ENCODE assay signal across 29 mouse cellular contexts in genomic region chr4:111067330-111067729, GRCm38 (mm10).
"Had no signal": no experiment of that assay in that cellular context is flagged by ENCODE, and none has a peak within 500 bp of the region (broad histone marks: within the 10 kb centered on the region; RNA-seq: fewer than 3 reads in every experiment).

No protein-coding gene starts in this region.

- H3K27me3 ChIP-seq: embryonic facial prominence, embryonic 12.5 days; embryonic facial prominence, embryonic 13.5 days; embryonic facial prominence, embryonic 15.5 days; forebrain, embryonic 12.5 days; forebrain, embryonic 13.5 days; forebrain, embryonic 15.5 days had no signal

- DNase-seq: cerebellum, adult 2 months; cerebellum, adult 8-10 months; cerebellum, adult 9-10 months; cerebellum, adult 9-11 months; cerebellum, postnatal 10 days; cerebellum, postnatal 14 days; cerebellum, postnatal 25 days; cerebellum, postnatal 36 days; embryo, embryonic 11 days; forebrain, postnatal 0 days; gastrocnemius, adult 2 months; gastrocnemius, postnatal 10 days; gastrocnemius, postnatal 14 days; gastrocnemius, postnatal 25 days; gastrocnemius, postnatal 36 days; heart, adult 11 months; heart, adult 18-20 months; heart, adult 2 months had no signal

- H3K4me1 ChIP-seq: embryonic facial prominence, embryonic 10.5 days; embryonic facial prominence, embryonic 12.5 days; embryonic facial prominence, embryonic 13.5 days; embryonic facial prominence, embryonic 15.5 days; forebrain, embryonic 10.5 days; forebrain, embryonic 12.5 days; forebrain, embryonic 13.5 days; forebrain, embryonic 15.5 days had no signal

- ATAC-seq: forebrain, embryonic 13.5 days; forebrain, embryonic 14.5 days; forebrain, embryonic 15.5 days; forebrain, embryonic 16.5 days; forebrain, postnatal 0 days had no signal

- H3K27ac ChIP-seq: embryonic facial prominence, embryonic 10.5 days; embryonic facial prominence, embryonic 12.5 days; embryonic facial prominence, embryonic 13.5 days; embryonic facial prominence, embryonic 15.5 days; forebrain, embryonic 10.5 days; forebrain, embryonic 12.5 days; forebrain, embryonic 13.5 days; forebrain, embryonic 15.5 days; gastrocnemius, adult 2 months; heart, adult 2 months had no signal

- H3K9me3 ChIP-seq: embryonic facial prominence, embryonic 10.5 days; embryonic facial prominence, embryonic 12.5 days; embryonic facial prominence, embryonic 13.5 days; embryonic facial prominence, embryonic 15.5 days; forebrain, embryonic 10.5 days; forebrain, embryonic 12.5 days; forebrain, embryonic 13.5 days; forebrain, embryonic 15.5 days had no signal

- H3K36me3 ChIP-seq: embryonic facial prominence, embryonic 10.5 days; embryonic facial prominence, embryonic 12.5 days; embryonic facial prominence, embryonic 13.5 days; embryonic facial prominence, embryonic 15.5 days; forebrain, embryonic 10.5 days; forebrain, embryonic 12.5 days; forebrain, embryonic 15.5 days had no signal

- H3K4me3 ChIP-seq: embryonic facial prominence, embryonic 10.5 days; embryonic facial prominence, embryonic 12.5 days; embryonic facial prominence, embryonic 13.5 days; embryonic facial prominence, embryonic 15.5 days; erythroblast, embryonic 14.5 days; forebrain, embryonic 10.5 days; forebrain, embryonic 12.5 days; forebrain, embryonic 13.5 days; forebrain, embryonic 15.5 days; gastrocnemius, adult 2 months; heart, adult 2 months had no signal
